Mouse (Mus musculus) neural tube, embryonic 12.5 days (tissue): ENCODE data around the gene Kcnk3. TPM values are rescaled to one million over a fixed set of nuclear protein-coding genes. Genes with fewer than 3 reads are reported as not detected.

Experiments used
- ATAC-seq: fragments of 200-750 bp; cut with Nextera tagmentation; 2 replicates; pipeline ENCODE4 v1.8.0; 2017; ENCODE audit warnings: low read depth, mild to moderate bottlenecking, moderate TSS enrichment, moderate library complexity; ENCODE audit not compliant: low FRiP score
- H3K27ac ChIP-seq: fragments of 300-500 bp; sonication (generic); 2 replicates; pipeline ENCODE4 v1.5.1; 2016
- H3K27me3 ChIP-seq: fragments of 300-500 bp; sonication (generic); replicated peaks from 2 replicates; pipeline ENCODE4 v1.6.1; 2016; ENCODE audit warnings: mild to moderate bottlenecking
- H3K36me3 ChIP-seq: fragments of 300-500 bp; sonication (generic); 2 replicates; pipeline ENCODE4 v1.6.1; 2016; ENCODE audit warnings: mild to moderate bottlenecking
- H3K4me1 ChIP-seq: fragments of 300-500 bp; sonication (generic); 2 replicates; pipeline ENCODE4 v1.6.1; 2016
- H3K4me2 ChIP-seq: fragments of 300-500 bp; sonication (generic); replicated peaks from 2 replicates; pipeline ENCODE4 v1.6.1; 2016; ENCODE audit warnings: mild to moderate bottlenecking
- H3K4me3 ChIP-seq: fragments of 300-500 bp; sonication (generic); 2 replicates; pipeline ENCODE4 v1.5.1; 2016
- H3K9ac ChIP-seq: fragments of 300-500 bp; sonication (generic); 2 replicates; pipeline ENCODE4 v1.6.1; 2016; ENCODE audit warnings: mild to moderate bottlenecking
- H3K9me3 ChIP-seq: fragments of 300-500 bp; sonication (generic); 2 replicates; pipeline ENCODE4 v1.6.1; 2016; ENCODE audit warnings: mild to moderate bottlenecking
- WGBS: fragments of 180-500 bp; shearing (Covaris S2); methylation state at CpG from one replicate; pipeline ENCODE4 v1.1.7; 2016; 5-methylcytosine and 5-hydroxymethylcytosine counted together
- polyA plus RNA-seq: library from polyadenylated mRNA; unstranded; fragments of >200 nt; fragmentation: Nextera tagmentation; extraction: Ambion mirVana; gene quantifications from 2 replicates; pipeline ENCODE4 v1.2.1, GENCODE M21; 2016

The Kcnk3 gene
- polyA plus RNA-seq: 1.8 and 1.9 TPM in 2 replicates

GRCm38 (mm10) chr5:30587681-30588300, at the start of gene Kcnk3:
TSS of gene Kcnk3 (plus strand) at chr5:30588170.
- H3K9ac ChIP-seq: peak within 1 kb of the TSS; percentile 67
- 1% methylated on average over 22 of the region's 54 CpGs for WGBS
- peaks cover 46% of the 10 kb centered on the region for H3K27me3 ChIP-seq
- peaks cover 14% of the 10 kb centered on the region for H3K4me1 ChIP-seq
- H3K4me3 ChIP-seq: peak within 1 kb of the TSS; percentile 52
- peak within 1 kb of the TSS; percentile 97 for H3K4me2 ChIP-seq
- ATAC-seq: peak; percentile 61
- H3K9me3 ChIP-seq: no peaks in the 10 kb centered on the region
- H3K36me3 ChIP-seq: no peaks in the 10 kb centered on the region
- no peak within 1 kb of the TSS for H3K27ac ChIP-seq

GRCm38 (mm10) chr5:30545698-30546097, 42.3 kb upstream of the Kcnk3 start, which contains the start of gene Cib4:
TSS of gene Cib4 (minus strand) at chr5:30545836.
- Histone ChIP-seq H3K36me3 (no peaks in the 10 kb centered on the region), H3K4me3 (no peak within 1 kb of the TSS), H3K27me3 (no peaks in the 10 kb centered on the region), H3K27ac (no peak within 1 kb of the TSS), H3K9me3 (no peaks in the 10 kb centered on the region), H3K4me1 (no peaks in the 10 kb centered on the region), H3K4me2 (no peak within 1 kb of the TSS), H3K9ac (no peak within 1 kb of the TSS)
- 65% methylated on average over 2 of the region's 2 CpGs for WGBS
- no peak for ATAC-seq

GRCm38 (mm10) chr5:30548681-30549080, 39.3 kb upstream of the Kcnk3 start:
- 61% methylated on average over 2 of the region's 2 CpGs for WGBS

GRCm38 (mm10) chr5:30550334-30551021, 37.5 kb upstream of the Kcnk3 start:
- Histone ChIP-seq H3K9me3 (no peaks in the 10 kb centered on the region), H3K4me1 (no peaks in the 10 kb centered on the region), H3K27ac (no peak overlapping the region), H3K36me3 (no peaks in the 10 kb centered on the region), H3K4me3 (no peak overlapping the region), H3K9ac (no peak overlapping the region), H3K27me3 (no peaks in the 10 kb centered on the region), H3K4me2 (no peak overlapping the region)
- no peak for ATAC-seq
- 65% methylated on average over 9 of the region's 9 CpGs for WGBS

More at GRCm38 (mm10) chr5:30548681-30549080, 39.3 kb upstream of the Kcnk3 start:
- no peak overlapping the region for H3K4me3 ChIP-seq
- H3K4me1 ChIP-seq: no peaks in the 10 kb centered on the region
- no peaks in the 10 kb centered on the region for H3K27me3 ChIP-seq
- H3K4me2 ChIP-seq: no peak overlapping the region
- H3K36me3 ChIP-seq: no peaks in the 10 kb centered on the region
- no peak for ATAC-seq
- no peaks in the 10 kb centered on the region for H3K9me3 ChIP-seq
- H3K27ac ChIP-seq: no peak overlapping the region
- no peak overlapping the region for H3K9ac ChIP-seq

GRCm38 (mm10) chr5:30551022-30551638, 36.8 kb upstream of the Kcnk3 start:
- no peaks in the 10 kb centered on the region for H3K36me3 ChIP-seq
- 84% methylated on average over 8 of the region's 8 CpGs for WGBS
- no peak for ATAC-seq
- H3K9ac ChIP-seq: no peak overlapping the region
- H3K27me3 ChIP-seq: no peaks in the 10 kb centered on the region
- H3K9me3 ChIP-seq: no peaks in the 10 kb centered on the region
- H3K4me3 ChIP-seq: no peak overlapping the region
- H3K27ac ChIP-seq: no peak overlapping the region
- no peak overlapping the region for H3K4me2 ChIP-seq
- no peaks in the 10 kb centered on the region for H3K4me1 ChIP-seq

- H3K36me3 ChIP-seq: no peaks in the 10 kb centered on the region
- H3K27ac ChIP-seq: no peak overlapping the region
- ATAC-seq: no peak
- H3K4me3 ChIP-seq: no peak overlapping the region
- H3K9me3 ChIP-seq: no peaks in the 10 kb centered on the region
- 87% methylated on average over 6 of the region's 6 CpGs for WGBS
- H3K4me2 ChIP-seq: no peak overlapping the region
- no peak overlapping the region for H3K9ac ChIP-seq
- no peaks in the 10 kb centered on the region for H3K4me1 ChIP-seq
- H3K27me3 ChIP-seq: no peaks in the 10 kb centered on the region
Observed at GRCm38 (mm10) chr5:30552006-30552405, 36.0 kb upstream of the Kcnk3 start.

GRCm38 (mm10) chr5:30553936-30554335, 34.0 kb upstream of the Kcnk3 start:
- H3K4me2 ChIP-seq: no peak overlapping the region
- H3K27ac ChIP-seq: no peak overlapping the region
- no peaks in the 10 kb centered on the region for H3K27me3 ChIP-seq
- H3K4me1 ChIP-seq: no peaks in the 10 kb centered on the region
- no peak for ATAC-seq
- no peaks in the 10 kb centered on the region for H3K9me3 ChIP-seq
- H3K4me3 ChIP-seq: no peak overlapping the region
- no peak overlapping the region for H3K9ac ChIP-seq
- no peaks in the 10 kb centered on the region for H3K36me3 ChIP-seq
- 90% methylated on average over 13 of the region's 13 CpGs for WGBS

- 78% methylated on average over 8 of the region's 8 CpGs for WGBS
- no peaks in the 10 kb centered on the region for H3K27me3 ChIP-seq
- ATAC-seq: no peak
- H3K4me3 ChIP-seq: no peak overlapping the region
- H3K27ac ChIP-seq: no peak overlapping the region
- no peaks in the 10 kb centered on the region for H3K9me3 ChIP-seq
- no peak overlapping the region for H3K4me2 ChIP-seq
- no peak overlapping the region for H3K9ac ChIP-seq
- H3K4me1 ChIP-seq: no peaks in the 10 kb centered on the region
- no peaks in the 10 kb centered on the region for H3K36me3 ChIP-seq
Observed at GRCm38 (mm10) chr5:30554981-30555380, 33.0 kb upstream of the Kcnk3 start.

GRCm38 (mm10) chr5:30556284-30556683, 31.7 kb upstream of the Kcnk3 start:
- Histone ChIP-seq H3K9me3 (no peaks in the 10 kb centered on the region), H3K4me2 (no peak overlapping the region), H3K9ac (no peak overlapping the region), H3K4me3 (no peak overlapping the region), H3K36me3 (no peaks in the 10 kb centered on the region), H3K4me1 (no peaks in the 10 kb centered on the region), H3K27ac (no peak overlapping the region), H3K27me3 (no peaks in the 10 kb centered on the region)
- whole genome bisulfite sequencing: 86% methylated on average over 3 of the region's 3 CpGs
- no peak for ATAC-seq

- H3K4me3 ChIP-seq: no peak overlapping the region
- no peak overlapping the region for H3K27ac ChIP-seq
- no peak overlapping the region for H3K4me2 ChIP-seq
- no peak overlapping the region for H3K9ac ChIP-seq
- ATAC-seq: no peak
- H3K36me3 ChIP-seq: no peaks in the 10 kb centered on the region
- H3K4me1 ChIP-seq: no peaks in the 10 kb centered on the region
- H3K27me3 ChIP-seq: no peaks in the 10 kb centered on the region
- 86% methylated on average over 3 of the region's 3 CpGs for WGBS
- H3K9me3 ChIP-seq: no peaks in the 10 kb centered on the region
Observed at GRCm38 (mm10) chr5:30559421-30559820, 28.5 kb upstream of the Kcnk3 start.

- Histone ChIP-seq H3K4me2 (no peak overlapping the region), H3K27me3 (no peaks in the 10 kb centered on the region), H3K4me1 (no peaks in the 10 kb centered on the region), H3K36me3 (no peaks in the 10 kb centered on the region), H3K9ac (no peak overlapping the region), H3K4me3 (no peak overlapping the region), H3K27ac (no peak overlapping the region), H3K9me3 (no peaks in the 10 kb centered on the region)
- WGBS: 40% methylated on average over 3 of the region's 3 CpGs
- ATAC-seq: no peak
Observed at GRCm38 (mm10) chr5:30559986-30560493, 27.9 kb upstream of the Kcnk3 start.

- no peaks in the 10 kb centered on the region for H3K27me3 ChIP-seq
- H3K36me3 ChIP-seq: no peaks in the 10 kb centered on the region
- no peak for ATAC-seq
- no peak overlapping the region for H3K9ac ChIP-seq
- H3K9me3 ChIP-seq: no peaks in the 10 kb centered on the region
- no peak overlapping the region for H3K4me3 ChIP-seq
- no peak overlapping the region for H3K4me2 ChIP-seq
- WGBS: 95% methylated on average over 1 of the region's 1 CpGs
- H3K4me1 ChIP-seq: no peaks in the 10 kb centered on the region
- no peak overlapping the region for H3K27ac ChIP-seq
Observed at GRCm38 (mm10) chr5:30568479-30568878, 19.5 kb upstream of the Kcnk3 start.
